Mouse (Mus musculus) forebrain, embryonic 11.5 days (tissue): ENCODE results near the gene Ddx42. TPM values are rescaled to one million over a fixed set of nuclear protein-coding genes. Genes with fewer than 3 reads are reported as not detected.

Experiments
- ATAC-seq: fragments of 200-750 bp; cut with Nextera tagmentation; replicated peaks from 2 replicates; pipeline ENCODE4 v1.8.0; 2017; ENCODE audit warnings: moderate TSS enrichment; ENCODE audit not compliant: low FRiP score
- DNase-seq: peaks from one replicate; pipeline ENCODE4 v3.0.0-alpha.2; 2017; ENCODE audit warnings: low spot score
- H3K27ac ChIP-seq: fragments of 300-500 bp; sonication (generic); 2 replicates; pipeline ENCODE4 v1.5.1; 2014; ENCODE audit warnings: low read depth, low read length
- H3K27me3 ChIP-seq: fragments of 300-500 bp; sonication (generic); 2 replicates; pipeline ENCODE4 v1.6.1; 2014; ENCODE audit warnings: mild to moderate bottlenecking, low read length, mixed read lengths; ENCODE audit not compliant: control insufficient read depth, insufficient read depth
- H3K36me3 ChIP-seq: fragments of 300-500 bp; sonication (generic); 2 replicates; pipeline ENCODE4 v1.6.1; 2014; ENCODE audit warnings: mild to moderate bottlenecking, low read length, moderate library complexity, mixed read lengths; ENCODE audit not compliant: control insufficient read depth, insufficient read depth
- H3K4me1 ChIP-seq: fragments of 300-500 bp; sonication (generic); replicated peaks from 2 replicates; pipeline ENCODE4 v1.6.1; 2014; ENCODE audit warnings: low read length, mixed read lengths; ENCODE audit not compliant: control insufficient read depth, insufficient read depth
- H3K4me2 ChIP-seq: fragments of 300-500 bp; sonication (generic); 2 replicates; pipeline ENCODE4 v1.6.1; 2014; ENCODE audit warnings: low read depth, mild to moderate bottlenecking, low read length, moderate library complexity, mixed read lengths; ENCODE audit not compliant: severe bottlenecking
- H3K4me3 ChIP-seq: fragments of 300-500 bp; sonication (generic); 2 replicates; pipeline ENCODE4 v1.5.1; 2014; ENCODE audit warnings: low read depth, low read length
- H3K9ac ChIP-seq: fragments of 300-500 bp; sonication (generic); 2 replicates; pipeline ENCODE4 v1.6.1; 2014; ENCODE audit warnings: low read length
- H3K9me3 ChIP-seq: fragments of 300-500 bp; sonication (generic); 2 replicates; pipeline ENCODE4 v1.6.1; 2016; ENCODE audit warnings: low read length, mixed read lengths; ENCODE audit not compliant: control insufficient read depth
- WGBS: fragments of 180-500 bp; shearing (Covaris S2); extraction: QIAGEN DNeasy Blood & Tissue Kit; methylation state at CpG from one replicate; pipeline ENCODE4 v1.1.7; 2014; 5-methylcytosine and 5-hydroxymethylcytosine counted together
- polyA plus RNA-seq: library from polyadenylated mRNA; unstranded; fragments of >200 nt; fragmentation: Nextera tagmentation; extraction: Ambion mirVana; gene quantifications from 2 replicates; pipeline ENCODE4 v1.2.1, GENCODE M21; 2014

Gene Ddx42
- polyA plus RNA-seq, 1 experiment from 2014 or later, result 111 TPM

- Histone ChIP-seq H3K4me2 (peak within 1 kb of the TSS; percentile 72), H3K36me3 (peaks cover 4% of the 10 kb centered on the region; the same call in 1 of the 2 replicates), H3K4me1 (peaks cover 13% of the 10 kb centered on the region), H3K4me3 (peak within 1 kb of the TSS; percentile 78), H3K9me3 (no peaks in the 10 kb centered on the region), H3K9ac (peak within 1 kb of the TSS; percentile 86), H3K27ac (peak within 1 kb of the TSS; percentile 43; the same call in 1 of the 2 replicates), H3K27me3 (no peaks in the 10 kb centered on the region)
- DNase-seq (peak; percentile 96), ATAC-seq (peak; percentile 94)
- under 1% methylated on average over 42 of the region's 42 CpGs for WGBS
Measured at GRCm38 (mm10) chr11:106255685-106256451, 39.1 kb downstream of the Ddx42 start, which contains the start of the genes Ftsj3 and Psmc5. Gene Ftsj3, minus strand, starts transcription at chr11:106256079. Gene Psmc5, plus strand, starts transcription at chr11:106256154.

GRCm38 (mm10) chr11:106256775-106257174, 40.0 kb downstream of the Ddx42 start:
- Histone ChIP-seq H3K36me3 (peaks cover 7% of the 10 kb centered on the region; the same call in 1 of the 2 replicates), H3K4me2 (peak overlapping the region; percentile 72), H3K27ac (no peak overlapping the region), H3K9me3 (no peaks in the 10 kb centered on the region), H3K27me3 (no peaks in the 10 kb centered on the region), H3K9ac (peak overlapping the region; percentile 86), H3K4me1 (peaks cover 13% of the 10 kb centered on the region), H3K4me3 (peak overlapping the region; percentile 78)
- ATAC-seq (no peak), DNase-seq (no peak)
- 78% methylated on average over 5 of the region's 5 CpGs for WGBS

- Histone ChIP-seq H3K4me1 (peaks cover 9% of the 10 kb centered on the region; the same call in 1 of the 2 replicates), H3K27ac (no peak overlapping the region), H3K9ac (no peak overlapping the region), H3K4me2 (no peak overlapping the region), H3K36me3 (peaks cover 29% of the 10 kb centered on the region; the same call in 1 of the 2 replicates), H3K27me3 (no peaks in the 10 kb centered on the region), H3K4me3 (no peak overlapping the region), H3K9me3 (no peaks in the 10 kb centered on the region)
- WGBS, result 88% methylated on average over 14 of the region's 14 CpGs
- ATAC-seq (no peak), DNase-seq (no peak)
Measured at GRCm38 (mm10) chr11:106260826-106261450, 44.2 kb downstream of the Ddx42 start.

- DNase-seq (no peak), ATAC-seq (no peak)
- H3K4me1 ChIP-seq, result peaks cover 3% of the 10 kb centered on the region; the same call in 1 of the 2 replicates
- 94% methylated on average over 9 of the region's 9 CpGs for WGBS
- H3K27ac ChIP-seq, result no peak overlapping the region
- no peaks in the 10 kb centered on the region for H3K9me3 ChIP-seq
- peaks cover 29% of the 10 kb centered on the region; the same call in 1 of the 2 replicates for H3K36me3 ChIP-seq
- H3K9ac ChIP-seq, result no peak overlapping the region
- no peak overlapping the region for H3K4me2 ChIP-seq
- no peak overlapping the region for H3K4me3 ChIP-seq
- H3K27me3 ChIP-seq, result no peaks in the 10 kb centered on the region
Measured at GRCm38 (mm10) chr11:106263963-106264362, 47.2 kb downstream of the Ddx42 start.

GRCm38 (mm10) chr11:106264988-106265387, 48.3 kb downstream of the Ddx42 start:
- no peak overlapping the region for H3K27ac ChIP-seq
- no peaks in the 10 kb centered on the region for H3K27me3 ChIP-seq
- WGBS, result 94% methylated on average over 15 of the region's 15 CpGs
- H3K9ac ChIP-seq, result no peak overlapping the region
- H3K9me3 ChIP-seq, result no peaks in the 10 kb centered on the region
- ATAC-seq, result no peak
- peaks cover 4% of the 10 kb centered on the region; the same call in 1 of the 2 replicates for H3K4me1 ChIP-seq
- no peak overlapping the region for H3K4me2 ChIP-seq
- H3K4me3 ChIP-seq, result no peak overlapping the region
- no peak for DNase-seq
- H3K36me3 ChIP-seq, result peaks cover 29% of the 10 kb centered on the region; the same call in 1 of the 2 replicates

DNA sequence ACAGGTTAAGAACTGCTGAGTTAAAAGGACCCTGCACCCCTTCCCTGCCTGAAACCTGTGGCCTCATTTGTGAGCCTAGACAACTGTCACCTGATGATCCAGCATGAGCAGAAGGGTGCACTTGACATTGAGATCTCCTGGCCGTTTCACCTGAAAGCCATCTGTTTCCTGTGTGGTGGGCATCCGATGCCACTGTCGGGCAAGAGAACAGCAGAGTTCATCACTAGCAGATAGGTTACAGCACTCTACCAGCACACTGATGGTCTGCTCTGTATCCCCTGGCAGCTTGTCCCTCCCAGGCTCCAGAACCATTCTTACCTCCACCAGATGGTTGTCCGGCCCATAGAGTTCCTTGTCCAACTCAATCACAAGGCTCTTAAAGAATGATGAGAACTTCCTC, 48.8 kb downstream of the Ddx42 start:
- DNase-seq (no peak), ATAC-seq (no peak)
- WGBS, result 95% methylated on average over 4 of the region's 4 CpGs

DNA sequence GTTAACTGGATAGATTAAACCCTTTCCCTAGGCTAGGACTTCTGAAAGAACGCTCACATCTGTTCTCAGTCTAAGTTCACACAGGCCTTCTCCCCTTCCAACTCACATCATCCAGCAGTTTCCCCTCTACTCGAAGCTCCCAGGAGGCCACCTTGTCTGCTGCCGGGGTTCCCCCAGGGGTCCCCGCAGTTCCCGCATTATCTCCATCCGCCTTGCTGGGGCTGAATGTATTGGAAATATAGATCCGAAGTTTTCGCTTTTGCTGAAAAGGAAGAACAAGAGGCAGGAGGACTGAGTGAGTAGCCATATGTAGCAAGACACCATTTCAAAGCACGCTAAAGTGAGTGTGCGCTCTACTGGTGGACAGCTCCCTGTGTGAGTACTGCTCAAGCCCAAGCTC, 49.7 kb downstream of the Ddx42 start:
- Histone ChIP-seq H3K9me3 (no peaks in the 10 kb centered on the region), H3K4me2 (no peak overlapping the region), H3K27me3 (no peaks in the 10 kb centered on the region), H3K36me3 (peaks cover 29% of the 10 kb centered on the region; the same call in 1 of the 2 replicates), H3K27ac (no peak overlapping the region), H3K4me1 (peaks cover 7% of the 10 kb centered on the region), H3K9ac (no peak overlapping the region), H3K4me3 (no peak overlapping the region)
- ATAC-seq (no peak), DNase-seq (no peak)
- whole genome bisulfite sequencing, result 92% methylated on average over 10 of the region's 10 CpGs

More for the DNA sequence above, 48.8 kb downstream of the Ddx42 start:
- H3K27me3 ChIP-seq, result no peaks in the 10 kb centered on the region
- H3K4me3 ChIP-seq, result no peak overlapping the region
- H3K36me3 ChIP-seq, result peaks cover 29% of the 10 kb centered on the region; the same call in 1 of the 2 replicates
- peaks cover 4% of the 10 kb centered on the region; the same call in 1 of the 2 replicates for H3K4me1 ChIP-seq
- H3K27ac ChIP-seq, result no peak overlapping the region
- no peaks in the 10 kb centered on the region for H3K9me3 ChIP-seq
- no peak overlapping the region for H3K9ac ChIP-seq
- H3K4me2 ChIP-seq, result no peak overlapping the region

DNA sequence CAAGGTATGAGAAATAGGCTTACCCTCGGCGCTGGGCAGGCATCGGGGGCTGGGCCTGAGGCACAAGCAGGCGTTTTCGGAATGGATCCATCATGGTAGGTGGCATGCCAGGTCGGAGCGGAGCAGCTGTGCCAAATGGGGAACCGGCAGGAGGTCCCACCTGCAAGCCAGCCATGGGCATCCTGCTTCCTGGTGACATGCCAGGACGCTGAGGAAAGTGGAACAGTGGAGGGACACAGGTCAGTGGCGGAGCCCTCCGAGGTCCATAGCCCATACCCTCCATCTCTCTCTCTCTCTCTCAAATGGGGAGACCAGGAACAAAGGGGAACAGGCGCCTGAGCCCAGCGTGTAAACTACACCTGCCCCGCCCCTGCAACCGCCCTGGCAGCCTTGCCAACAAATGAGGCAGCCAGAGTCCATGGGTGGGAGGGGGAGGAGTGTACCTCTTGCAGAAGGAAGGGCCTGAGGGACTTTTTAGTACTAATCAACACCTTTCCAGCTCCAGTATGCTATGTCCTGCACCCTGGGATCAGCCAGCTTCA, 50.7 kb downstream of the Ddx42 start:
- H3K36me3 ChIP-seq, result peaks cover 25% of the 10 kb centered on the region; the same call in 1 of the 2 replicates
- no peak overlapping the region for H3K4me3 ChIP-seq
- ATAC-seq (no peak), DNase-seq (no peak)
- peaks cover 9% of the 10 kb centered on the region for H3K4me1 ChIP-seq
- no peaks in the 10 kb centered on the region for H3K9me3 ChIP-seq
- peak overlapping the region; percentile 4; the same call in 1 of the 2 replicates for H3K27ac ChIP-seq
- no peak overlapping the region for H3K9ac ChIP-seq
- no peaks in the 10 kb centered on the region for H3K27me3 ChIP-seq
- WGBS, result 85% methylated on average over 15 of the region's 15 CpGs
- H3K4me2 ChIP-seq, result no peak overlapping the region
